Mouse (Mus musculus): ENCODE results near the gene Timm17a.

DNA sequence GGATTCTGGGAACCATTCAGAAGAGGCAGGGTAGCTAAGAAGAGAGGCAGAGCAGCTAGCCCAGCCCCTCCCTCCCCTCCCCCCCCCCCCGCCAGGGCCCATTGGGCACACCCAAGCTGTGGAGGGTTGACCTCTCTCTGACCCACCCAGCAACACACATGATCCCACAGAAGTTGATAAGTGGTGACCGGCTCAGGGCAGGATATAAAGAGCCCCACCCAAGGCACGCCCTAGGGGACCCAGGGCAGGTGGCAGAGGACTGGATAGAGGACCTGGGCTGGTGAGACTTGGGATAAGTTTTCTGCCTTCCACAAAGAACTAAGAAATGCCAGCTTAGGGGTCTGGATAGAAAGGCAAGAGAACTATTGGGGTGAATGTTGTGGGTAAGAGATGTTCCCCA, 62.9 kb downstream of the Timm17a start:
- no peak for TF ChIP-seq CTCF (IDR thresholded peaks at IDR 0.05; ENCODE audit: low read depth)
- TF ChIP-seq EP300 (IDR thresholded peaks at IDR 0.05; ENCODE audit: low read depth): no peak
